Mouse (Mus musculus) limb, embryonic 13.5 days (tissue): Measurements from ENCODE around the gene A730015C16Rik. TPM values are rescaled to one million over a fixed set of nuclear protein-coding genes. Genes with fewer than 3 reads are reported as not detected.

ENCODE experiments used
- ATAC-seq: fragments of 200-750 bp; cut with Nextera tagmentation; 2 replicates; pipeline ENCODE4 v1.8.0; 2017; ENCODE audit warnings: low read depth, moderate number of reproducible peaks, moderate TSS enrichment; ENCODE audit not compliant: low FRiP score
- H3K27ac ChIP-seq: fragments of 300-500 bp; sonication (generic); 2 replicates; pipeline ENCODE4 v1.5.1; 2015; ENCODE audit warnings: inconsistent platforms, mild to moderate bottlenecking, moderate library complexity
- H3K27me3 ChIP-seq: fragments of 300-500 bp; sonication (generic); 2 replicates; pipeline ENCODE4 v1.6.1; 2015; ENCODE audit warnings: mild to moderate bottlenecking, inconsistent platforms
- H3K36me3 ChIP-seq: fragments of 300-500 bp; sonication (generic); 2 replicates; pipeline ENCODE4 v1.6.1; 2015; ENCODE audit warnings: inconsistent platforms, mild to moderate bottlenecking, moderate library complexity
- H3K4me1 ChIP-seq: fragments of 300-500 bp; sonication (generic); 2 replicates; pipeline ENCODE4 v1.6.1; 2015; ENCODE audit warnings: inconsistent platforms
- H3K4me2 ChIP-seq: fragments of 300-500 bp; sonication (generic); replicated peaks from 2 replicates; pipeline ENCODE4 v1.6.1; 2015; ENCODE audit warnings: inconsistent platforms, mild to moderate bottlenecking, moderate library complexity
- H3K4me3 ChIP-seq: fragments of 300-500 bp; sonication (generic); 2 replicates; pipeline ENCODE4 v1.5.1; 2015; ENCODE audit warnings: moderate library complexity, mild to moderate bottlenecking, inconsistent platforms
- H3K9ac ChIP-seq: fragments of 300-500 bp; sonication (generic); 2 replicates; pipeline ENCODE4 v1.6.1; 2015; ENCODE audit warnings: mild to moderate bottlenecking, inconsistent platforms
- H3K9me3 ChIP-seq: fragments of 300-500 bp; sonication (generic); 2 replicates; pipeline ENCODE4 v1.6.1; 2016; ENCODE audit warnings: inconsistent platforms
- WGBS: fragments of 180-500 bp; shearing (Covaris S2); methylation state at CpG from one replicate; pipeline ENCODE4 v1.1.7; 2015; 5-methylcytosine and 5-hydroxymethylcytosine counted together
- polyA plus RNA-seq: library from polyadenylated mRNA; unstranded; fragments of >200 nt; fragmentation: Nextera tagmentation; extraction: Ambion mirVana; gene quantifications from 2 replicates; pipeline ENCODE4 v1.2.1, GENCODE M21; 2015

The A730015C16Rik gene
- 1.5 and 1.6 TPM in 2 replicates for polyA plus RNA-seq

DNA sequence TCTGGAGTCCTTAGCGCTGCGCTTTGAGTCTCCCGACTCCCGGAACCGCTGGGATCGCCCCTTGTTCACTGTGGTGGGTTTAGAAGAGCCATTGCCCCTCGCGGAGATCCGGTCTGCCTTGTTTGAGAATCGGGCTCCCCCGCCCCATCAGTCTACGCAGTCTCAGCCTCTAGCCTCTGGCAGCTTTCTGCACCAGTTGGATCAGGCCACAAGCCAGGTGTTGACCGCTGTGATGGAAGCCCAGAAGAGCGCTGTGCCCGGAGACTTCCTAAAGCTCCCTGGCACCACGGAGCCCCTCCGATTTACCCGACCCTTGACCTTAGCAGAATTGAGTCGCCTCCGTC, at the start of gene A730015C16Rik:
TSS of gene A730015C16Rik (minus strand) at position 115 of the 344 bp plus-strand sequence.
- H3K4me1 ChIP-seq: peaks cover 23% of the 10 kb centered on the region
- peak within 1 kb of the TSS; percentile 99 for H3K4me2 ChIP-seq
- H3K27me3 ChIP-seq: no peaks in the 10 kb centered on the region
- WGBS: 6% methylated on average over 20 of the region's 20 CpGs
- 0 out of 2 replicates have a peak, but pooled peaks have one; percentile 25 for ATAC-seq
- peak within 1 kb of the TSS; percentile 91 for H3K4me3 ChIP-seq
- peak within 1 kb of the TSS; percentile 87 for H3K9ac ChIP-seq
- peaks cover 16% of the 10 kb centered on the region for H3K36me3 ChIP-seq
- no peaks in the 10 kb centered on the region for H3K9me3 ChIP-seq
- H3K27ac ChIP-seq: peak within 1 kb of the TSS; percentile 85

DNA sequence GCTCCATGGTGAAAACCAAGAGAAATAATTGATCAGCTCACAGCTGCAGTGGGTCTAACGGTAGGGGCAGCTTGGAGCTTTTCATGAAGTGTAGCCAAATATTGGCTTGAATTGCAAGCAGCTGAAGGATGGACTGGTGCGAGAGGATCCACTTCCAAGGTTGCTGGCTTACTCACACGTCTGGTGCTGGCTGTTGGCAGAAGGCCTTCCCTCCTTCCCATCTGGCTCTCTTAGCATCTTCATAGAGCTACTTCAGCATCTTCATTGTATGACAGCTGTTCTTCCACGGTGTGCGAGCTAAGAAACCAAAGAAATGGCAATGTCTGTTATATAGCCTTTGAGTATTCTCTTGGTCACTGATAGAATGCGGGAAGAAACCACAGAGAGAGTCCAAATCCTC, 42.5 kb upstream of the A730015C16Rik start:
- Histone ChIP-seq H3K36me3 (no peaks in the 10 kb centered on the region), H3K27ac (no peak overlapping the region), H3K27me3 (no peaks in the 10 kb centered on the region), H3K4me3 (no peak overlapping the region), H3K4me1 (no peaks in the 10 kb centered on the region), H3K9me3 (no peaks in the 10 kb centered on the region), H3K4me2 (no peak overlapping the region), H3K9ac (no peak overlapping the region)
- ATAC-seq: no peak
- 85% methylated on average over 6 of the region's 6 CpGs for WGBS

DNA sequence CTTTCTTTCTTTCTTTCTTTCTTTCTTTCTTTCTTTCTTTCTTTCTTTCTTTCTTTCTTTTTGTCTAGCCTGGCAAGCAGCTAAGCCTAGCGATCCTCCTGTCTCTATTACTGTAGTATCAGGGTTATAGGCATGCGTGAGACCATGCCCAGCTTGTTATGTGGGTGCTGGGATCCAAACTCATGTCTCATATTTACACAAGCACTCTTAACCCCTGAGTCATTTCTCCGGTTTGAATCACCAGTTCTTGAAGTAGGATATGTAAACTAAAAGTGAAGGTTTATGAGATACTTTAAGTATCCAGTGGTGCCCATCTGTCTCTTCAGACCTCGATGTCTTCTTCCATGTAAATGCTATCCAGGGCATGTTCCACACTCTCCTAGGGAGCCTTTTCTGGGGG, 39.0 kb upstream of the A730015C16Rik start:
- Histone ChIP-seq H3K4me2 (no peak overlapping the region), H3K27me3 (no peaks in the 10 kb centered on the region), H3K36me3 (no peaks in the 10 kb centered on the region), H3K9me3 (no peaks in the 10 kb centered on the region), H3K4me3 (no peak overlapping the region), H3K4me1 (no peaks in the 10 kb centered on the region), H3K9ac (no peak overlapping the region), H3K27ac (no peak overlapping the region)
- ATAC-seq: no peak
- WGBS: 83% methylated on average over 4 of the region's 4 CpGs

DNA sequence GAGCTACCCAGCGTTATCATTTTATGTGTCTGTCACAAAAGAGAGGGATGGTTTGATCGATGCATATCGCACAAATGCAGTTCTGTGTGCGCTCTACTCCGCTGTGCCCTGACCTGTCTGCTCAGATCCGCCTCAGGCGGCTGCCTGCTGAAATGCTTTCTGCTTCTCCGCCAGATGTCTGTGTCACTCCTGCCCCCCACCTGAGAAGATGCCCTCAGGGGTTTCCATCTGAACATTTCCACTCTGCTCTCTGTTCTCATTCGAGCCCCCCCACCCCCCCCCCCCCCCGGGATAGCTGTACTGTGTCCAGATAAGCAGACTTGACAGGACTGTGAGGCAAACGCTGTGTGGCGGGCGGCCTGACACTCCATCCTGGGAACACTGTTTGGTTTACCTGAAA, 35.4 kb upstream of the A730015C16Rik start:
- H3K27ac ChIP-seq: no peak overlapping the region
- H3K4me3 ChIP-seq: no peak overlapping the region
- ATAC-seq: no peak
- no peak overlapping the region for H3K9ac ChIP-seq
- no peaks in the 10 kb centered on the region for H3K36me3 ChIP-seq
- WGBS: 47% methylated on average over 13 of the region's 13 CpGs
- 0 out of 2 replicates have a peak, but pooled peaks cover 7% of the 10 kb centered on the region for H3K4me1 ChIP-seq
- H3K4me2 ChIP-seq: no peak overlapping the region
- peaks cover 9% of the 10 kb centered on the region; the same call in 1 of the 2 replicates for H3K27me3 ChIP-seq
- no peaks in the 10 kb centered on the region for H3K9me3 ChIP-seq

DNA sequence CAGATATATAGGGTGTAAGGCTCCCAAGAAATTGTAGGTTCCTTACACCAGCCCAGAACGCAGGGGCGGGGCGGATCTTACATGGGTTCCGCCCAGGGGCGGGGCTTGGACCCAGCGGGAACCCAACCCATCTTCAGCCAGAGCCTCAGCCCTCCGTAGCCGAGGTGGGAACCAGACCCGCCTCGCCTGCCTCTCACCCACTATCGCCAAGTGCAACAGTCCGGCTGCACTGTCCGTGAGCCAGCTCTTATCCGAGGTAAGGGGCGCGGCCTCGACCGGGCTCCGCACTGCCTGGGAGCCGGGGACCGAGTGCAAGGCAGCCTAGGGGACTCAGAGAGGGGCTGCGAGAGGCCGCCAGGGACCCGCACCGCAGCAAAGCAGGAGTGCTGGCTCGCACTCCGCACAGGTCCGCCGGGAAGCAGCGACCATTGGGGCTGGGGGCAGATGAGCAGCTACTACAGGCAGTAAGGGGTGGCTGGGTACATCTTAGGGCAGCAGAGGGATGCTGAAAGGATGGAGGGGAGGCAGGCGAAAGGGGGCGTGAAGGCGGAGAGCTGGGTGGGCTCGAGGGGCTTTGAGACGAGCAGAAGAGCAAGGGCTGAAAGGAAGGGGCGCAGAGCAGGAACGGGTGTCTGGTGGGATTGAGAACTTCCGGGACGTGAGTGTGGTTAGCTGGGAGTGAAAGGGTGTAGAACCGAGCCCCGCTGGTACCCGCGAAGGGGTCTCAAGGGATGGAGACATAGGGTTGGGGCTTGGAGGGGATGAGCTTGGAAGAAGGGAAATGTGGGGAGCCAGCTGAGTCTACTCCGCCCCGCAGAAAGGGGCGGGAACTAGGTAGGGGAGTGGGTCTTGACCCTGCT, 30.8 kb upstream of the A730015C16Rik start, which contains the start of gene Rab3b:
TSS of gene Rab3b (plus strand) at position 101 of the 860 bp plus-strand sequence.
- 0 out of 2 replicates have a peak, but pooled peaks cover 7% of the 10 kb centered on the region for H3K4me1 ChIP-seq
- no peaks in the 10 kb centered on the region for H3K36me3 ChIP-seq
- ATAC-seq: peak; percentile 87
- peak within 1 kb of the TSS; percentile 99 for H3K4me2 ChIP-seq
- peak within 1 kb of the TSS; percentile 78 for H3K9ac ChIP-seq
- H3K27me3 ChIP-seq: peaks cover 22% of the 10 kb centered on the region; the same call in 1 of the 2 replicates
- H3K4me3 ChIP-seq: peak within 1 kb of the TSS; percentile 67
- no peaks in the 10 kb centered on the region for H3K9me3 ChIP-seq
- under 1% methylated on average over 46 of the region's 46 CpGs for WGBS
- H3K27ac ChIP-seq: no peak within 1 kb of the TSS

DNA sequence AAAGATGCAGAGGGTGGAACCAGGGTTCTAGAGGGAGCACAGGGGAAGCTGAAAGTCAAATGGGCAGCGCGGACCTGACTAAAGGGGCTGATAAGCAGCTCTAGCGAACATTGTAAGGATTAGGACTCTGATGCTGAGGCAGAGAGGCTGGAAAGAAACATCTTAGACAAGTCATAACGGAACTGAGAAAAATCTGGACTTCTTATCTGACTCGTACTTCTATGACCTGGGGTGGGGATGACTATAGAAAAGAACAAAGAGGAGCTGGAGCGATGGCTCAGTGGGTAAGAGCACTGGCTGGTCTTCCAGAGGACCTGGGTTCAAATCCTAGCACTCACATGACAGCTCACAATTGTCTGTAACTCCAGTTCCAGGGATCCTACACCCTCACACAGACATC, 29.5 kb upstream of the A730015C16Rik start:
- H3K27ac ChIP-seq: no peak overlapping the region
- H3K4me3 ChIP-seq: no peak overlapping the region
- 79% methylated on average over 6 of the region's 6 CpGs for whole genome bisulfite sequencing
- 0 out of 2 replicates have a peak, but pooled peaks cover 7% of the 10 kb centered on the region for H3K4me1 ChIP-seq
- H3K9ac ChIP-seq: no peak overlapping the region
- no peaks in the 10 kb centered on the region for H3K36me3 ChIP-seq
- no peak for ATAC-seq
- no peaks in the 10 kb centered on the region for H3K9me3 ChIP-seq
- no peak overlapping the region for H3K4me2 ChIP-seq
- peaks cover 22% of the 10 kb centered on the region; the same call in 1 of the 2 replicates for H3K27me3 ChIP-seq

DNA sequence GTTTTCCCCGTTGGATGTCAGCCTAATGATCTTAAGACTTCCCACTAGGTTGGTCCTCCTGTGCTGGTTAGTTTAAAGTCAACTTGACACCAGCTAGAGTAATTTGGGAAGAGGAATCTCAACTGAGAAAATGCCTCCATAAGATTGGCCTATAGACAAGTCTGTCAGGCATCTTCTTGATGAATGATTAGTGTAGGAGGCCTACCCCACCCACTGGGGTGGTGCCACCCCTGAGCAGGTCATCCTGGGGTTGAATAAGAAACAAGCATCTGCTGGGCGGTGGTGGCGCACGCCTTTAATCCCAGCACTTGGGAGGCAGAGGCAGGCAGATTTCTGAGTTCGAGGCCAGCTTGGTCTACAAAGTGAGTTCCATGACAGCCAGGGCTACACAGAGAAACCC, 25.3 kb upstream of the A730015C16Rik start:
- Histone ChIP-seq H3K27me3 (peaks cover 13% of the 10 kb centered on the region; the same call in 1 of the 2 replicates), H3K4me2 (no peak overlapping the region), H3K4me1 (no peaks in the 10 kb centered on the region), H3K36me3 (no peaks in the 10 kb centered on the region), H3K27ac (no peak overlapping the region), H3K9me3 (no peaks in the 10 kb centered on the region), H3K4me3 (no peak overlapping the region), H3K9ac (no peak overlapping the region)
- no peak for ATAC-seq
- 84% methylated on average over 5 of the region's 5 CpGs for WGBS

DNA sequence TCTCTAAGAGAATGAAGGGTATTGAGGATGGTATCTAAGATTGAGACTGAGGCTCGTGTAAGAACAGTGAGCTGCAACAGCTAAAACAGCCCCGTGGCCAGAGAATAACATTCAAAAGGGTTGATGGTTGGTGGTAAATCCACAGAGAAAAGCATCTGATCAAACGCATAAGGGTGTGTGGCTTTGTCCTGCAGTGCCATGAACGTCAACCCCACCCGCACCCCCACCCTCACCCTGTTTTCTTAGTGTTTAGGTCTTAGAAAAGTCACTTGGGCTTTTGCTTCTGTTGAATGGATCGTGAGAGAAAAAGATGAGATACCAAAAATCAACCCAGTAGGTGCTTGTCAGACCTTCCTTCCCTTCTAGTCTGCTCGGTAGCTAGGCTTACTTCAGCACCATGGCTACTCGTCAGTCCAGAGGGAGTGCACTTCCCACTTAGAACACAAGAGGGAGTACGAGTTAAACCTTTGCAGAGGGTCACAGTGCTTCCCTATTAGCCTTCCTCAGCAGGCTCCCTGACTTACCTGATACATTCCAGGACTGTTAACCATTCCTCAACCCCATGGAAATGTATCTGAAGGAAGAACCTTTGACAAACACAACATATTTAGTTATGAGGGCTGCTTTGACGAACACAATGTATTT, 21.4 kb upstream of the A730015C16Rik start:
- Histone ChIP-seq H3K4me3 (no peak overlapping the region), H3K9ac (no peak overlapping the region), H3K9me3 (no peaks in the 10 kb centered on the region), H3K4me1 (no peaks in the 10 kb centered on the region), H3K4me2 (no peak overlapping the region), H3K27me3 (no peaks in the 10 kb centered on the region), H3K36me3 (peaks cover 1% of the 10 kb centered on the region; the same call in 1 of the 2 replicates), H3K27ac (no peak overlapping the region)
- 37% methylated on average over 10 of the region's 10 CpGs for WGBS
- peak; percentile 83; the same call in 1 of the 2 replicates for ATAC-seq

DNA sequence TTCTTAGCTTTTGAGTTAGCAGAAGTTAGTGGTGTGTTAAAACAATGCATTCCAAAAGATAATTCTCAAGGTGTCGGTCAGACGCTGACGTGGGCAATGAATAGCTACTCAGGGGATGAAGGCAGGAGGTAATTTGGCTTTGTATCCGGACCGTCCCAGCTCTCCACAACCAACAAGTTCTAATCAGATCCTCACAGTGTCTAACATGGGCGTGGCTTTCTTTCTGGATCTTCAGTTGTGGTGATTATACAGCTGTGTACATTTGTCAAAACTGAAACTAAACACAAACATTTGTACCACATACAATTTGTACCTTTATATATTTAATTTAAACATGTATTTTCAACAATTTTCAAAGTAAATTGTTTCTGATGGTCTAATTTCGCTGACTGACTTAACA, 18.4 kb upstream of the A730015C16Rik start:
- 85% methylated on average over 7 of the region's 7 CpGs for WGBS

DNA sequence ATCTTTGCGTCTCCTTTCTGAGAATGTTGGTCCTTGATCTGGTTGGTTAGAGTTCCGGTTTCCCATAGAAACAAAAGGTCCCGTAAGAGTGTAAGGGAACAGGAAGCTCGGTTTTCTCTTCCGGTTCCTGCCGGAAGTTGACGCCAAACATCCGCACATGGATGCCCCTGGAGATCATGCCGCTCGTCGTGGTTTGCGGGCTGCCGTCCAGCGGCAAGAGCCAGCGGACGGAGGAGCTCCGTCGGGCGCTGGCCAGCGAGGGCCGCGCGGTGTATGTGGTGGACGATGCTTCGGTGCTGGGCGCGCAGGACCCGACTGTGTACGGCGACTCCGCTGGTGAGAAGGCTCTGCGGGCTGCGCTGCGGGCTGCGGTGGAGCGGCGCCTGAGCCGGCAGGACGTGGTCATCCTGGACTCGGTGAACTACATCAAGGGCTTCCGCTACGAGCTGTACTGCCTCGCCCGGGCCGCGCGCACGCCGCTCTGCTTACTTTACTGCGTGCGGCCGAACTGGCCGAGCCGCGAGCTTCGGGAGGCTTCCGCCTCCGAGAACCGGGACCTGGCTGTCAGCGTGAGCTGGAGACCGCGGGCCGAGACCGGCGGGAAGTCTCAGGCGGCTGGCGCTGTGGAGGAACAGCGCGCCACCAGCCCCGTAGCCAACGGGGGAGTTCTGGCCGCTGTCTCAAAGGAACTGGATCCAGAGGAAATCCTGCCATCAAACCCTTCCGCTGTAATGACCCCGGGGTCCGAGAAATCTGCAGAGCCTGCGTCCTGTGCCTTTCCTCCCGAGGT, 509 bp downstream of the A730015C16Rik start, which contains the start of gene Kti12:
TSS of gene Kti12 (plus strand) at position 71 of the 790 bp plus-strand sequence.
- peak; percentile 90 for ATAC-seq
- peaks cover 10% of the 10 kb centered on the region for H3K36me3 ChIP-seq
- peak within 1 kb of the TSS; percentile 87 for H3K9ac ChIP-seq
- peak within 1 kb of the TSS; percentile 85 for H3K27ac ChIP-seq
- peak within 1 kb of the TSS; percentile 91 for H3K4me3 ChIP-seq
- under 1% methylated on average over 77 of the region's 77 CpGs for WGBS
- H3K4me1 ChIP-seq: peaks cover 23% of the 10 kb centered on the region
- H3K4me2 ChIP-seq: peak within 1 kb of the TSS; percentile 99
- no peaks in the 10 kb centered on the region for H3K9me3 ChIP-seq
- no peaks in the 10 kb centered on the region for H3K27me3 ChIP-seq

More for the DNA sequence above, 18.4 kb upstream of the A730015C16Rik start:
- no peaks in the 10 kb centered on the region for H3K4me1 ChIP-seq
- H3K27me3 ChIP-seq: no peaks in the 10 kb centered on the region
- H3K9ac ChIP-seq: no peak overlapping the region
- H3K27ac ChIP-seq: no peak overlapping the region
- H3K4me3 ChIP-seq: no peak overlapping the region
- ATAC-seq: no peak
- no peak overlapping the region for H3K4me2 ChIP-seq
- no peaks in the 10 kb centered on the region for H3K9me3 ChIP-seq
- peaks cover 27% of the 10 kb centered on the region for H3K36me3 ChIP-seq

DNA sequence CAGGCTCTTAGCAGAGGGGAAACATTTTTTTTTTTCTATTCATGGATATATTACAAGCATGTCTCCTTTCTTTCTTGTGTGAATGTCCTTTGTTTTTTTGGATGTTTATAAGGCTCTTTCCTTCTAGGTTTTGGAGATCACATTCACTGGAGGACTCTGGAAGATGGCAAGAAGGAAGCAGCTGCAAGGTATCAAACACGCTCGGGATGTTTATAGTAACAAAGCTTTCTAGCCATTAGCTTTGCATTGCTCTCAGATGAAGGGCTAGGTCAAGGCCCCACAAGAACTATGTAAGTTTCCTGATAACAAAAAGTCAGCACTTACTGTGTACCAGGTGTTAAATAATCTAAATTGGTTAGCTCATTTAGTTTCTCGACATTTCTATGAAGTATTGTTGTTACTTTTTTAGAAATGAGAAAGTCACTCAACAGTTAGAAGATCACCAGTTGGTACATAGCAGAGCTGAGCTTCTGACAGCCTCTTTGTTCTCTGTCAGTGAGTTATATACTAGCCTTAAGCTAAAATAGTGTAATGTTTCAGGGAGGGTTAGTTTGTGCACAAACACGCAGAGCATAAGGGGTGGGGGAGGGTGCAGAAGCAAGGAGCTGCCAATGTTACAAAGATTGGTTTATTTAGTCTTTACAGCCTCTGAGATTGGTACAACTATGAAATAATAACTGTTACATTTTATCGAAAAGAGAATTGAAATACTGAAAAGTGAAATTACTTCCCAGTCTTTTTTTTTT, 2.4 kb downstream of the A730015C16Rik start:
- no peak overlapping the region for H3K4me2 ChIP-seq
- 83% methylated on average over 5 of the region's 5 CpGs for WGBS
- H3K27ac ChIP-seq: no peak overlapping the region
- ATAC-seq: no peak
- H3K36me3 ChIP-seq: peaks cover 5% of the 10 kb centered on the region; the same call in 1 of the 2 replicates
- H3K9ac ChIP-seq: no peak overlapping the region
- H3K4me3 ChIP-seq: no peak overlapping the region
- peaks cover 23% of the 10 kb centered on the region for H3K4me1 ChIP-seq
- H3K27me3 ChIP-seq: no peaks in the 10 kb centered on the region
- no peaks in the 10 kb centered on the region for H3K9me3 ChIP-seq
